Mouse (Mus musculus): ENCODE measurements around the gene Fam136a.

DNA sequence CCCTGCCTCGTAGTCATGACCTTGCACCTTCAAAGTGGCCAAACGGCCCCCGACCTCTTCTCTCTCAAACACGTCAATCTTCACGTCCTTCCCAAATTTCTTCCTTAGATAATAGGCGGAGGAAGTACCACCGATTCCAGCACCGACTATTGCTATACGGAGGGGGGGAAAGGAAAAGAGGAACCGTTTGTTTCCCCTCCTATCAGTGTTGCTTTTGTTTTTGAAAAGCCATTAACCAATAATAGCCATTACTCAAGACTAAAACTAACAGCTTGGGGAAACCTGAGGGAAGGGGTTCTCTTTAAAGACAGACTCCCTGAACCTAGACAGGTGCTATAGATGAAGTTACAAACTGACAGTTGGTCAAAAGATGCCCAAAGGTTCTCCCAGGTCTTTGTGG, 30.5 kb downstream of the Fam136a start:
- TF ChIP-seq EP300 (optimal IDR thresholded peaks at IDR 0.05) (no peak), CTCF (IDR thresholded peaks at IDR 0.05; ENCODE audit: low read depth) (no peak)
